Mouse (Mus musculus) hindbrain, embryonic 10.5 days (tissue): ENCODE measurements around the gene Klrg1. TPM values are rescaled to one million over a fixed set of nuclear protein-coding genes. Genes with fewer than 3 reads are reported as not detected.

Experiments
- polyA plus RNA-seq: library from polyadenylated mRNA; unstranded; fragments of >200 nt; fragmentation: Nextera tagmentation; extraction: Ambion mirVana; gene quantifications from 2 replicates; pipeline ENCODE4 v1.2.1, GENCODE M21; 2016

The Klrg1 gene
- polyA plus RNA-seq, 1 experiment from 2014 or later: 0.21 TPM

Other genes starting within 250 kb of the Klrg1 start
- gene M6pr, start 25.8 kb upstream of the Klrg1 start, polyA plus RNA-seq: 78.8 and 91.0 TPM in 2 replicates
- gene Phc1, start 57.7 kb upstream of the Klrg1 start, polyA plus RNA-seq: 25.9 and 29.7 TPM in 2 replicates
- gene Rimklb, start 215.9 kb upstream of the Klrg1 start, polyA plus RNA-seq: 36.6 and 44.2 TPM in 2 replicates
- 0.40 and 1.1 TPM in 2 replicates for gene Mfap5, start 223.0 kb upstream of the Klrg1 start, polyA plus RNA-seq